Mouse (Mus musculus) intestine, embryonic 16.5 days (tissue): ENCODE data around the gene Agxt. TPM values are rescaled to one million over a fixed set of nuclear protein-coding genes. Genes with fewer than 3 reads are reported as not detected.
A peak's percentile ranks its signal among the peaks of the same experiment; 100 is the strongest.

ENCODE experiments used
- ATAC-seq: fragments of 200-750 bp; cut with Nextera tagmentation; 2 replicates; pipeline ENCODE4 v1.8.0; 2017; ENCODE audit warnings: moderate TSS enrichment, moderate library complexity
- H3K27ac ChIP-seq: fragments of 300-500 bp; sonication (generic); 2 replicates; pipeline ENCODE4 v1.5.1; 2014; ENCODE audit warnings: mild to moderate bottlenecking, low read length
- H3K27me3 ChIP-seq: fragments of 300-500 bp; sonication (generic); replicated peaks from 2 replicates; pipeline ENCODE4 v1.6.1; 2014; ENCODE audit warnings: low read length, control low read depth, mixed read lengths; ENCODE audit not compliant: control insufficient read depth, insufficient read depth
- H3K36me3 ChIP-seq: fragments of 300-500 bp; sonication (generic); 2 replicates; pipeline ENCODE4 v1.6.1; 2014; ENCODE audit warnings: low read length, control low read depth; ENCODE audit not compliant: control insufficient read depth, insufficient read depth
- H3K4me1 ChIP-seq: fragments of 300-500 bp; sonication (generic); 2 replicates; pipeline ENCODE4 v1.6.1; 2014; ENCODE audit warnings: low read length, control low read depth, mixed read lengths; ENCODE audit not compliant: control insufficient read depth, insufficient read depth
- H3K4me2 ChIP-seq: fragments of 300-500 bp; sonication (generic); 2 replicates; pipeline ENCODE4 v1.6.1; 2014; ENCODE audit warnings: low read depth, low read length, control low read depth
- H3K4me3 ChIP-seq: fragments of 300-500 bp; sonication (generic); 2 replicates; pipeline ENCODE4 v1.5.1; 2014; ENCODE audit warnings: mild to moderate bottlenecking, low read length
- H3K9ac ChIP-seq: fragments of 300-500 bp; sonication (generic); 2 replicates; pipeline ENCODE4 v1.6.1; 2014; ENCODE audit warnings: low read depth, low read length
- H3K9me3 ChIP-seq: fragments of 300-500 bp; sonication (generic); 2 replicates; pipeline ENCODE4 v1.6.1; 2016; ENCODE audit warnings: low read length, control low read depth; ENCODE audit not compliant: control insufficient read depth
- WGBS: fragments of 180-500 bp; shearing (Covaris S2); extraction: QIAGEN DNeasy Blood & Tissue Kit; methylation state at CpG from one replicate; pipeline ENCODE4 v1.1.7; 2014; 5-methylcytosine and 5-hydroxymethylcytosine counted together
- polyA plus RNA-seq: library from polyadenylated mRNA; unstranded; fragments of >200 nt; fragmentation: Nextera tagmentation; extraction: Ambion mirVana; gene quantifications from 2 replicates; pipeline ENCODE4 v1.2.1, GENCODE M21; 2015

Agxt gene
- polyA plus RNA-seq: 0.73 and 1.1 TPM in 2 replicates

DNA sequence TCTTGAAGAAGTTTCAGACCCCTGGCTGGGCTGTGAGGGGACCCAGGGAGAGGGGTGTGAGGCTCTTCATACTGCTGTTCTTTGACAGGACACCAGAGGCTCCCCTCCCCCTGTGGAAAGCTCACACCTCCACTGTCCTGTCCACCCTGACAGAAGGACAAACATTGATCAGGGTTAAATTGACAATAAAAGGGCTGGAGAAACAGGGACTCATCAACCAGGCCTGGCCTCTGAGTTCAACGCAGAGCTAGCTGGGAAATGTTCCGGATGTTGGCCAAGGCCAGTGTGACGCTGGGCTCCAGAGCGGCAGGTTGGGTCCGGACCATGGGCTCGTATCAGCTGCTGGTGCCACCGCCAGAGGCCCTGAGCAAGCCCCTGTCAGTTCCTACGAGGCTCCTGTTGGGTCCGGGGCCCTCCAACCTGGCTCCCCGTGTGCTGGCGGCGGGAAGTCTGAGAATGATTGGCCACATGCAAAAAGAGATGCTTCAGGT is at the start of gene Agxt:
Gene Agxt (plus strand): TSS at position 205 of the 491 bp plus-strand sequence.
- Histone ChIP-seq H3K4me3 (no peak within 1 kb of the TSS), H3K4me1 (peaks cover 9% of the 10 kb centered on the region), H3K9me3 (no peaks in the 10 kb centered on the region), H3K27ac (no peak within 1 kb of the TSS), H3K27me3 (no peaks in the 10 kb centered on the region), H3K36me3 (no peaks in the 10 kb centered on the region), H3K4me2 (no peak within 1 kb of the TSS), H3K9ac (no peak within 1 kb of the TSS; the same call in 1 of the 2 replicates)
- ATAC-seq: no peak
- WGBS: 85% methylated on average over 12 of the region's 12 CpGs

DNA sequence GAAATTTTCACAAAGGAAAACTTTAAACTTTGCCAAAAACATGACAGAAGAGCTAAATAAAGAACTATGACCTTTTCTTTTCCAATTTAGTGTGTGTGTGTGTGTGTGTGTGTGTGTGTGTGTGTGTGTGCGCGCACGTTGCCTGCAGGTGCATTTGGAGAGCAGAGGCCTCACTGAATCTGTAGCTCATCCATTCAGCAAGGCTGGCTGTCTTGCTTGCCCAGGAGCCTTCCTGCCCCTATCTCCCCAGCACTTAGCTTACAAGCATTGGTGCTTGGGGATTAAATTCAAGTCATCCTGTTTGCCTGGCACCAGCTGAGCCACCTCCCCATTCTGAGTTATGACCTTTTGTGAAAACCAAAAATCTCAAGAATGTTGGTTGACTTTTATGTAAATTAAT is 42.5 kb upstream of the Agxt start:
- no peak overlapping the region for H3K4me3 ChIP-seq
- H3K4me1 ChIP-seq: no peaks in the 10 kb centered on the region
- ATAC-seq: no peak
- no peak overlapping the region for H3K9ac ChIP-seq
- H3K36me3 ChIP-seq: no peaks in the 10 kb centered on the region
- no peak overlapping the region for H3K27ac ChIP-seq
- no peaks in the 10 kb centered on the region for H3K27me3 ChIP-seq
- 80% methylated on average over 3 of the region's 3 CpGs for WGBS
- no peak overlapping the region for H3K4me2 ChIP-seq
- H3K9me3 ChIP-seq: no peaks in the 10 kb centered on the region

DNA sequence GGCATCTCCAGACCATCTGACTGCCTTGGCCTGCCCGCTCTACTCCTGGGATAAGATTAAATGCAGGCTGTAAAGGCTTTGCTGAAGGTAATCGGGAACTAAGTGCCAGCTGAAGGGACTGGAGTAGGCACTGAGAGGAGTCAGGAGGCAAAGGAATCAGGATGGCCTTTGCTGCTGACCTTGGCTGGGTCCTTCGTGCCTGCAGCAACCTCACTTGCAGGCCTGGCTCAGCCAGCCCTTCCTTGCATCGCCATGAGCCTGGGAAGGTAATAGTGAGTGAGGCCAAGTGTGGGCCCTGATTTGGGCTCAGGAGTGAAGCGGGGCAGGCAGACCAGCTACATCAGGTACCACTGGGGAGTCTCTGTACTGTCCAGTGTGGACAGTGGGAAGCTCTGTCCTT is 36.1 kb upstream of the Agxt start:
- no peak overlapping the region for H3K4me3 ChIP-seq
- H3K9ac ChIP-seq: no peak overlapping the region
- no peaks in the 10 kb centered on the region for H3K36me3 ChIP-seq
- peaks cover 8% of the 10 kb centered on the region for H3K4me1 ChIP-seq
- 83% methylated on average over 5 of the region's 5 CpGs for WGBS
- no peak overlapping the region for H3K27ac ChIP-seq
- ATAC-seq: no peak
- H3K9me3 ChIP-seq: no peaks in the 10 kb centered on the region
- peaks cover 42% of the 10 kb centered on the region for H3K27me3 ChIP-seq
- H3K4me2 ChIP-seq: no peak overlapping the region

DNA sequence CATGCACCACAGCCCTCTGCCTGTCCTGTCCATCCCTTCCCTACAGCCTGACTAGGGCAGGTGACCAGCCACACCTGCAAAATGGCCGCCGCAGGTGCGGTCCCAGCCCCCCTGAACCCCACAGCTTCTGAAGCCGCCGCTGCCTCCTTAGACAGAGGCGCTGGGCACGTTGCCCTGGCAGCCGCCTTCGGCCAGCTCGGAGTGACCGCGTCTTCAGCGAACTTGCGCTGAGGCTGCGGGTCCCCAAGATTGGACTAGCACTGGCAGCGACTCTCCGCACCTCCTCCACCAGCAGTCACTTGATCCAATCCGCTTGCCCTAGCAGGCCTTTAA is 34.8 kb upstream of the Agxt start:
- Histone ChIP-seq H3K4me3 (peak overlapping the region; percentile 55), H3K9me3 (no peaks in the 10 kb centered on the region), H3K4me2 (peak overlapping the region; percentile 91), H3K9ac (peak overlapping the region; percentile 62), H3K27me3 (peaks cover 42% of the 10 kb centered on the region), H3K36me3 (no peaks in the 10 kb centered on the region), H3K27ac (no peak overlapping the region), H3K4me1 (peaks cover 8% of the 10 kb centered on the region)
- WGBS: 3% methylated on average over 18 of the region's 18 CpGs
- ATAC-seq: no peak; the same call in 1 of the 2 replicates

DNA sequence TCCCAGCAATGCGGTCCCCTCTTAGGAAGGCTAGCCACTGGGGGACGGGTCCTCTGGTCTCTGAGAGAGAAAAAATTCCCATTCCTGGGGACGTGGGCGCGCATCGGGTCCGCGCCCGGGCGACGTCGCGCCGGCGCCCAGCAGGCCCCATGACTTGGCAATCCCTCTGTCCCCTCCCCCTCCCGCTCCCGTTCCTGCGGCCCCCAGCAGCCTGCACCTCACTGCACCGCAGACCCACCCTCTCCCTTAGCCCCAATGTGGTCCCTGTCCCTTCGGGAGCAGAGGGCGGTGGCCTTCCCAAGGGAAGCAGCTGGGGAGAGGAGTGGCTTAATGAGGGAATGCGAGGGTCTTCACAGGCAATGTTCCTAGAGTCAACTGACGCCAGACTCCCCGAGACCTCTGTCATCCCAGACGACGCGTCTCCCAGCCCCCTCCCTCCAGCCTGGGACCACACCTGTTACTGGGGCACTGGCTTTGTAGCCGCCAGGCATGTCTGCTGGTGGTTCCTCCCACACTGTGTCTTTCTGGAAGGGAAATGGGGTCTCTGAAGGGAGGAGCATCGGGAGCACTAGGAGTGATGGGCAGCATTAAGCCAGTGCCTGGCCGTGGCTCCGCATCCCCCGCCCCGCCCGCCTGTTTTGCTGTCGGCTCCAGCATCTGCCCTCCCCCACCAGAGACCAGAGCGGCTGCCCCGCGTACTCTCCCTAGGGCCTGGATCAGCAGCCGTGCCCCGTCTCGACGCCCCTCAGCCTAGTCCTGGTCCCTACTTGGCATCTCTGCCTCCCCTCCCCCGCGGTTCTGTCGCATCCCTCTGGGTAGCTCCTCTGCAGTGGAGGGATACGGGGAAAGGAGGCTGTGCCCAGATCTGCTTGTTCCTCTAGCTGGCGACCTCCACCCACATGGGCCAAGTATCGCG is 34.2 kb upstream of the Agxt start:
- Histone ChIP-seq H3K36me3 (no peaks in the 10 kb centered on the region), H3K4me3 (peak overlapping the region; percentile 55), H3K4me1 (peaks cover 8% of the 10 kb centered on the region), H3K4me2 (peak overlapping the region; percentile 91), H3K9me3 (no peaks in the 10 kb centered on the region), H3K9ac (peak overlapping the region; percentile 62), H3K27ac (no peak overlapping the region), H3K27me3 (peaks cover 42% of the 10 kb centered on the region)
- WGBS: under 1% methylated on average over 49 of the region's 49 CpGs
- ATAC-seq: peak; percentile 60

DNA sequence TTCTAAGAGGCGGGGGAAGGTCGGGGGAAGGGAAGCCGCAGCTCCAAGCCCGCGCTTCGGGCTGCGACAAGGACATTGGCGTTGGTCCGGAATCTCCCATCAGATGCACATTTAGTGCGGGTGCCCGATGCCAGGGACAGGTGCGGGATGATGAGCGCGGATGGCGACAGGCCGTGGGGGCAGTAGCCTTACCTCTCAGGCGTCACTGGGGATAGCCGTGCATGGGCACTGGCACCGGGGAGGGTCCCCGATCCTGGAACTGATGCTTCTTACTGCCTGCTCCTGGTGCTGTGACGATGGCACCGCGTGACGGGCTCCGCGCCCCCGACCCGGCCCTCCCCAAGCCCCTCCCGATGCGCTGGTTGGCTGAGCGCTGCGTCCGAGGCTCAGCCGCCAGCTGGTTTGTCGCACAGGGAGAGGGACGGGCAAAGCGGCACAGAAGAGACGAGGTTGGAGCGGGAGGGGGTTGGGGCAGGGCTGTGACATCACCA is 33.4 kb upstream of the Agxt start, which contains the start of gene Kif1a:
Gene Kif1a (minus strand): TSS at position 381 of the 491 bp plus-strand sequence.
- H3K4me3 ChIP-seq: peak within 1 kb of the TSS; percentile 55
- H3K4me2 ChIP-seq: peak within 1 kb of the TSS; percentile 91
- peak; percentile 56 for ATAC-seq
- no peaks in the 10 kb centered on the region for H3K36me3 ChIP-seq
- peaks cover 8% of the 10 kb centered on the region for H3K4me1 ChIP-seq
- no peaks in the 10 kb centered on the region for H3K9me3 ChIP-seq
- no peak within 1 kb of the TSS for H3K27ac ChIP-seq
- H3K9ac ChIP-seq: peak within 1 kb of the TSS; percentile 62
- H3K27me3 ChIP-seq: peaks cover 42% of the 10 kb centered on the region
- 1% methylated on average over 39 of the region's 39 CpGs for WGBS

DNA sequence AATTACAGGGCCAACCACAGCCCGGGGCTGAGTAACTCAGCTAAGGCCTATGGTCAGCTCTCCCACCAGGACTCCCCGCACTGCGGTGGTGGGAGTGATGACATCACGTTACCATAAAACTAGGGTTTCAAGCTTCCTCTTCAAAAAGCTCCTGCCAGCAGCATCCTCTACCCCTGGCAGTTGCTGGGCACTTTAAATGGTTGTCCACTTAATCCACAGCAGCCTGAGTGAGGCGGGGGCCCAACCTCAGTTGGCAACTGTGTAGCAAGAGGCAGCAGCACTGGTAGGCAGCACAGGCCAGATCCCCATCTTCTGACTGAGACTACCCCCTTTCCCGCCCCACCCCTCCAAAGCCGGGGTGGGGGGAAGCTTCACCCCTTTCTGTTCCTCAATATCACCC is 32.3 kb upstream of the Agxt start:
- Histone ChIP-seq H3K9ac (no peak overlapping the region), H3K27ac (no peak overlapping the region), H3K4me1 (peaks cover 8% of the 10 kb centered on the region), H3K27me3 (peaks cover 42% of the 10 kb centered on the region), H3K9me3 (no peaks in the 10 kb centered on the region), H3K4me3 (no peak overlapping the region), H3K4me2 (no peak overlapping the region), H3K36me3 (no peaks in the 10 kb centered on the region)
- no peak for ATAC-seq
- WGBS: 67% methylated on average over 7 of the region's 7 CpGs

DNA sequence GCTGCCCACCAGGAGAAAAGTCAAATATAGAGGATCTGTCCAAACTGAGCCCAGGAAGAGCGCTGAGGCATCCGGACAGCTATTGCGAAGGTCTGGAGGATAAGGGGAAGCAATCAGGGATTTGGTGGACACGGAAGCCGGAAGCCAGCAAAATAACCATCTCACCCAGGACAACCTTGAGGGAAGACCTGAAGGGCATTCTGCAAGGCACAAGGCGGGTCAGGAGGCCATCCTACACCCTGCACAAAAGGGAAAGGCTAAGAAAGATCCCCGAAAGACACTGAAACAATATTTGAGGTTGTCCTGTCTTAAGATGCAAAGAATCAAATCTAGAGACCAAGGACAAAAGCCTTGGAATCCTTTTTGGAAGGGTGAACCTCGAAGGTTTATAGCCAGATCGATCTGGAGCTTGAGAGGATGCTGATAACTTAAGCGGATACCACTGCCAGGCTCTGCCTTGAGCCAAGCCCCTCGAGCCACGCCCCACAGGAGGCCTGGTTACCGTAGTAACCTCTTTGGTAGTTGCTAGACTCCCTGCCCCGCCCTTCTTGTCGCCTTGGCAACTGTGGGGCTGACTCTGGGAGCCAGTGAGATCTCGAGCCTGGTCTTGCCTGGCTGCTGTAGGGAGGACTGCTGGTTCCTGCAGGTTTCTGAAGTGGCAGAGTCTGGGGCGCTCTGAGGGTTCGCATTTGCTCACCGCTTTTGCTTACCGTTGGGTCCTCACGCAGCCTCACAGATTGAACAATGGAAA is 20.2 kb upstream of the Agxt start:
- Histone ChIP-seq H3K27me3 (no peaks in the 10 kb centered on the region), H3K4me2 (peak overlapping the region; percentile 44), H3K27ac (no peak overlapping the region), H3K4me1 (peaks cover 4% of the 10 kb centered on the region), H3K36me3 (no peaks in the 10 kb centered on the region), H3K4me3 (peak overlapping the region; percentile 29), H3K9me3 (peaks cover 4% of the 10 kb centered on the region; the same call in 1 of the 2 replicates), H3K9ac (peak overlapping the region; percentile 20; the same call in 1 of the 2 replicates)
- ATAC-seq: peak; percentile 97
- 23% methylated on average over 21 of the region's 21 CpGs for WGBS

DNA sequence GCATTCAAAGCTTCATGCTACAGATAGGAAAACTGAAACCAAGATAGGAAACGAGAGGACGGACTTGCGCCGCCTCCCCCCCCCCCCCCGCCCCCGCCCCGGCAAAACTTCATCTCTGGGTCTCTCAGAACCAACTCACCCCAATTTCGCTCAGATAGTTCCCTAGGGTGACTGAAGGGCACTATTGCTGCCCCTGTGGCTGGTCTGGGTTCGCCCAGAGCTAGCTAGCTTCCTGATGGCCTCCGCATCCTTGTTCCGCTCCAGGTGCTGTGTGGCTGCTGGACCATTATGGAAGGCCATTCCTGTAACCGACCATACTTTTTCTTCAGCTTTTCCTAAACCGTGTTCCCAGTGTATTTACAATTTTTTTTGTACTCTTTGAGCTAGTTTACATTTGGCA is 19.6 kb upstream of the Agxt start:
- Histone ChIP-seq H3K4me2 (peak overlapping the region; percentile 44), H3K9me3 (peaks cover 4% of the 10 kb centered on the region; the same call in 1 of the 2 replicates), H3K9ac (no peak overlapping the region), H3K4me3 (peak overlapping the region; percentile 29), H3K4me1 (peaks cover 4% of the 10 kb centered on the region), H3K36me3 (no peaks in the 10 kb centered on the region), H3K27me3 (no peaks in the 10 kb centered on the region), H3K27ac (no peak overlapping the region)
- ATAC-seq: peak; percentile 46
- 30% methylated on average over 12 of the region's 13 CpGs for WGBS
